Mouse (Mus musculus) G1E (cell line): ENCODE measurements around the gene Foxk1. TPM values are rescaled to one million over a fixed set of nuclear protein-coding genes. Genes with fewer than 3 reads are reported as not detected.

Experiments used
- ATAC-seq: 2 replicates; pipeline ENCODE4 v1.8.0; 2016; ENCODE audit warnings: mild to moderate bottlenecking; ENCODE audit not compliant: insufficient number of reproducible peaks, poor library complexity, low FRiP score, severe bottlenecking; ENCODE audit errors: extremely low read depth
- DNase-seq: peaks from one replicate; pipeline ENCODE4 v3.0.0; 2012; ENCODE audit warnings: low spot score
- H3K27me3 ChIP-seq: 2 replicates; pipeline ENCODE4 v1.6.1; 2012; ENCODE audit warnings: mild to moderate bottlenecking, low read length, inconsistent platforms; ENCODE audit not compliant: insufficient read depth
- H3K36me3 ChIP-seq: replicated peaks from 2 replicates; pipeline ENCODE3; 2012; ENCODE audit warnings: mild to moderate bottlenecking, inconsistent platforms
- H3K4me1 ChIP-seq: 2 replicates; pipeline ENCODE4 v1.6.1; 2012; ENCODE audit warnings: low read depth, low read length, inconsistent platforms, mixed read lengths; ENCODE audit not compliant: insufficient read depth
- H3K4me3 ChIP-seq: 2 replicates; pipeline ENCODE4 v1.5.1; 2012; ENCODE audit warnings: low read depth, mild to moderate bottlenecking, inconsistent platforms, low read length, moderate library complexity, mixed read lengths
- H3K9me3 ChIP-seq: replicated peaks from 2 replicates; pipeline ENCODE4 v1.6.1; 2012; ENCODE audit warnings: inconsistent platforms
- CTCF ChIP-seq: IDR thresholded peaks from 2 replicates; pipeline ENCODE4 v1.5.1; 2012; ENCODE audit warnings: low read depth, low read length, inconsistent platforms, mixed read lengths
- GATA1 ChIP-seq: IDR thresholded peaks from 2 replicates; pipeline ENCODE4 v1.6.1; 2012; ENCODE audit warnings: borderline replicate concordance, low read length, inconsistent platforms, mixed read lengths
- GATA2 ChIP-seq: IDR thresholded peaks from 2 replicates; pipeline ENCODE4 v1.6.1; 2012; ENCODE audit warnings: low read depth, low read length, inconsistent platforms, borderline replicate concordance
- POLR2AphosphoS5 ChIP-seq: IDR thresholded peaks from 2 replicates; pipeline ENCODE4 v1.6.1; 2012; ENCODE audit warnings: low read depth, low read length, inconsistent platforms; ENCODE audit not compliant: insufficient replicate concordance
- TAL1 ChIP-seq: conservative IDR thresholded peaks from 2 replicates; pipeline ENCODE4 v1.6.1; 2012; ENCODE audit warnings: low read depth, low read length, inconsistent platforms, mixed read lengths
- polyA plus RNA-seq: library from polyadenylated mRNA; stranded (reverse); fragments of >175 nt; gene quantifications from 2 replicates; pipeline ENCODE4 v1.2.3, GENCODE M21; 2012
- total RNA-seq, 2 experiments: library from RNA; stranded (forward) in 1 of 2; stranded (reverse) in 1 of 2; fragments of 200-1000 nt in 1 of 2; fragments of >200 nt in 1 of 2; fragmentation: Nextera tagmentation in 1 of 2; gene quantifications; 2 replicates each; pipeline ENCODE4 v1.2.3; 2014 to 2017

Gene Foxk1
- total and polyA plus RNA-seq, 3 experiments: 5.5 to 42.7 (median 29.5) TPM

DNA sequence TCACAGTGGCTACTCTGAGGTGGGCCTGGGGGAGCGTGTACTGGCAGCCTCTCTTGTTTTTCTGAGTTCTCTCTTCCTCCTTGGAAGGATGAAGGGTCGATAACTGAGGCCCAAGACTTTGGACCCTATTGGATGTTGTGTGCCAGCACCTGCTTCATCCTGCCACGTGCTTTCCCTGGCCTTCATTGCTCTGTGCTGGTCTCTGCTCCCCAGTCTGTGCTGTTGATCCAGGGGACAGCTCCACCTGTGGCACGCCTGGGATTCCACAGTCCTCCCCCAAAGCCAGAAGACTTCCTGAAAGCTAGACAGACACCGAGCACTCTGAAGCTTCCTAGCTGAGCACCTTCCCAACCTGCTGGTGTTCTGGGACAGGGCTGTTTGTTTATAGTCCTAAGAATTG is 20.6 kb downstream of the Foxk1 start:
- Histone ChIP-seq H3K36me3 (peaks cover 96% of the 10 kb centered on the region), H3K9me3 (no peaks in the 10 kb centered on the region), H3K4me3 (no peak overlapping the region), H3K27me3 (no peaks in the 10 kb centered on the region), H3K4me1 (peaks cover 40% of the 10 kb centered on the region)
- TF ChIP-seq GATA1 (no peak), GATA2 (no peak), TAL1 (no peak), CTCF (no peak), POLR2AphosphoS5 (no peak)
- DNase-seq: no peak
- no peak for ATAC-seq

DNA sequence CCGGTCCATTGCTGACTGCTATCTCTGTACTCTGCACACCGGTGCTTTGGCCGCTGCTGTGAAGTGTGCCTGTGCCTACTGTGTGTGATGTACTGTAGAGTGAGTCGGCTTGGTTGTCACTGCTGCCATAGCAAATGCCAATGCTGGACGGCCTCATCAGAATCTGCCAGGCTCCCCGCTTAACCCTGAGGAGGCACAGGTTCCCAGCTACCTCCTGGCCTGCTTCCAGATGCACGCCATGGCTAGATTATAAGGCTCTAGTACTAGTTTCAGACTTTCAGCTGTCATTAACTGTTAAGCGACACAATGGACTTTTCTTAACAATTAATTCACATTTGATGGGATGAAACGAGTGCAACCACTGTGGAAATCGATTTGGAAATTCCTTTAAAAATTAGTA is 21.8 kb downstream of the Foxk1 start:
- Histone ChIP-seq H3K27me3 (no peaks in the 10 kb centered on the region), H3K9me3 (no peaks in the 10 kb centered on the region), H3K36me3 (peaks cover 96% of the 10 kb centered on the region), H3K4me3 (no peak overlapping the region), H3K4me1 (peaks cover 35% of the 10 kb centered on the region)
- ATAC-seq: no peak
- no peak for TF ChIP-seq TAL1
- TF ChIP-seq CTCF: no peak
- no peak for TF ChIP-seq POLR2AphosphoS5
- no peak for TF ChIP-seq GATA1
- TF ChIP-seq GATA2: no peak
- no peak for DNase-seq

DNA sequence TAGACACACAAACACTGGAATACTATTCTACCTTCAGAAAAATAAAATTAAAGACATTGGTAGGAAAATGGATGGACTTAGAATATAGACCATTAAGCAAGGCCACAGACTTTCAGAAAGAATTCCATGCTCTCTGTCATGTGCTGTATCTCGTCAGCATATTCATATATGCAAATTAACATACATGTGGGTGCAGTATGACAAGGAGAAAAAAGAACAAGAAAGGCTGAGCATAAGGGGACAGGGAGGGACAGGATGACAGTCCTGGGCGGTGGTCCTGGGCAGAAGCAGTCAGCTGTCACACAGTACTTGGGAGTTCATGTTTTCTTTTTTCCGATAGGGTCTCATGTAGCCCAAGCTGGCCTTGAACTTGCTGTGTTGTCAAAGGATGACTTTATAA is 22.4 kb downstream of the Foxk1 start:
- Histone ChIP-seq H3K4me3 (no peak overlapping the region), H3K27me3 (no peaks in the 10 kb centered on the region), H3K36me3 (peaks cover 95% of the 10 kb centered on the region), H3K9me3 (no peaks in the 10 kb centered on the region), H3K4me1 (peaks cover 38% of the 10 kb centered on the region)
- ATAC-seq: no peak
- no peak for DNase-seq
- TF ChIP-seq GATA1: no peak
- no peak for TF ChIP-seq GATA2
- no peak for TF ChIP-seq POLR2AphosphoS5
- no peak for TF ChIP-seq TAL1
- TF ChIP-seq CTCF: no peak

DNA sequence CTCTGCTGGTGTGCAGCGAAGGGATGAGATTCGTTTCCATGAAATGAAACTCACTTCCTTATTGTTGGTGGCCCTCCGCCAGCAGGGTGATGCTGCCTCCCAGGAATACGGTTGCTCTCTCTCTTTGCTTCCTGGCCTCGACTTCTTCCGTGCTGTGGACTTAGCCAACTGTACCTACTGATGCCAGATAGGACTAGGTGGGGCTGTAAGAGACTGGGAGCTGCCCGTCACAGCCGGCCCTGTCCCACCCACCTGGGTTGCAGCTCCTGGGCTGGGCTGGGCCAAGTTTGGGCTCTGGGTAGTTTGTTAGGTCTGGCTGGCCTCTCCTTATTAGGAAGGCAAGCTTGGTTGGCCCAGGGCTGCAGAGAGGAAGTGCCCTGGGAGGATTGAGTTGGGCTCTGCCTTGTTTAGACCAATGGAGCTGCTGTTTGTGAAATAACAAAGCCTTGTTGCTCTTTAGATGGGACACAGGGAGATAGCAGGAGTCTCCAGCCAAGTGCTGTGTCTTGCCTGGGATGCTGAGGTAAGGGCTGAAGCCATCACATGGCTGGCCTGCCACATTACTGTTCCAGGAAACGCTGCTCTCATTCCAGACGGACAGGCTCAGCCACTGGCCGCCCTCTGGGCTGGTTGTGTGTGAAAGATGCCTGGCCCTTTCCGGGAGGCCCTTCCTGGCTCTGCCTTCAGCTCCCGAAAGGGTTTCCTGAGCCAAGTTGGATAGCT is 23.5 kb downstream of the Foxk1 start:
- Histone ChIP-seq H3K9me3 (no peaks in the 10 kb centered on the region), H3K4me3 (no peak overlapping the region), H3K27me3 (no peaks in the 10 kb centered on the region), H3K4me1 (peaks cover 39% of the 10 kb centered on the region), H3K36me3 (peaks cover 89% of the 10 kb centered on the region)
- TF ChIP-seq GATA2: no peak
- peak; percentile 42; the same call in 1 of the 2 replicates for ATAC-seq
- no peak for DNase-seq

DNA sequence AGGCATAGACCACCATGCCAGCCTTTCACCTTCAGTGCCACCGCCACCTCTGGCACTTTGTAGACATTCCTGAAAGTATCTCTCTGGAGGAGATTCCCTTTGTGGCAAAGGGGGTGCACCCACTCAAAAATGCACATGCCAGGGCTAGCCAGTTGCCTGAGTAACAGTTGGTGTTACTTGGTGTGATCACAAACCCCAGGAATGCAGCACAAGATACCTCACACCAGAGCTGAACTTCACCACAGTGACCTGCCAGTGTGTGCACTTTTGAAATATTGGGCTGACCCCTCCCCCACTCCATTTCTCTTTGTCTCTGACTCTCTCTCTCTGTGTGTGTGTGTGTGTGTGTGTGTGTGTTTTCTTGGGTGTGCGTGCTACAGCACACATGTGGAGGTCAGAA is 25.2 kb downstream of the Foxk1 start:
- Histone ChIP-seq H3K36me3 (peaks cover 86% of the 10 kb centered on the region), H3K4me1 (peaks cover 43% of the 10 kb centered on the region), H3K9me3 (no peaks in the 10 kb centered on the region), H3K27me3 (no peaks in the 10 kb centered on the region), H3K4me3 (no peak overlapping the region)
- ATAC-seq: no peak
- no peak for TF ChIP-seq CTCF
- no peak for TF ChIP-seq POLR2AphosphoS5
- no peak for TF ChIP-seq TAL1
- no peak for TF ChIP-seq GATA1
- TF ChIP-seq GATA2: no peak
- no peak for DNase-seq

DNA sequence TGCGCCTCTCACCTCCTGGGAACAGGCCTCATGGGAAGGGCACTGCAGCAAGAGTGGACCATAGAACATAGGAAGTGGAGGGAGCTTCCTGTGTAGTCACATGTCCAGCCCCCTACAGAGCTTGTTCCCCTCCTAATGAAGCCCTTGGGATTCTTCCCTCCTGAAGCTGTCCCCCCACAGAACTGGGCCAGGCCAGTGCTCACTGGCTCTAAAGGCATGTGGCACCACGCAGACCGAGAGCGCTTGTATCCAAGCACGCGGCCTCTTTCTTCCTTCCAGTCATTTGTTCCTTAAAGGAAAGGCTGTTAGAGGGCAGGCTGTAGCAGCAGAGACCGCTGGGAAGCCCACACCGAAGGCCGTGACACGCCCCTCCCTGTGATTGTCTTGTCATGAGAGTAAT is 26.6 kb downstream of the Foxk1 start:
- no peak for TF ChIP-seq TAL1
- TF ChIP-seq CTCF: no peak
- no peak for ATAC-seq
- H3K27me3 ChIP-seq: no peaks in the 10 kb centered on the region
- H3K36me3 ChIP-seq: peaks cover 86% of the 10 kb centered on the region
- no peak for DNase-seq
- peaks cover 49% of the 10 kb centered on the region for H3K4me1 ChIP-seq
- no peak overlapping the region for H3K4me3 ChIP-seq
- H3K9me3 ChIP-seq: no peaks in the 10 kb centered on the region

DNA sequence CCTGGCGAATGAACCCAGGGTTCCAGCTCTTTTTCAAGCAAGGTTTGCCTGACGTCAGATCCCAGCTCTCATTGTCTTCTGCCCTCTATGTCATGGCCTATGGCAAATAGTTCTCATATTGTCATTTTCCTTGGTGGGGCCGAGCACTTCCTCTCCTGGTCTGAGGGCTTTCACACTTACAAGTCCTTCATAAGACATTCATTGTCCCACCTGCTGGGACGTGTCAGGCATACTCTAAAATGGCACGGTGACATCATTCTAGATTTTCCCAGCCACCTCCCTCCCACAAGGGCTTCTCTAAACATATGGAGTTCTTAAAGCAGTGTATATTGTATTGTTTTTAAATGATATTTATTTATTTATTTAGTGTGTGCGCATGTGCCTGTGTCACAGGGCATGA is 27.4 kb downstream of the Foxk1 start:
- Histone ChIP-seq H3K9me3 (no peaks in the 10 kb centered on the region), H3K27me3 (no peaks in the 10 kb centered on the region), H3K36me3 (peaks cover 88% of the 10 kb centered on the region), H3K4me3 (no peak overlapping the region), H3K4me1 (peaks cover 49% of the 10 kb centered on the region)
- TF ChIP-seq TAL1 (no peak), POLR2AphosphoS5 (no peak), GATA1 (no peak), CTCF (no peak), GATA2 (no peak)
- ATAC-seq: no peak
- DNase-seq: no peak
